Mouse (Mus musculus): ENCODE data around the gene Mgat5b.

Mgat5b gene

DNA sequence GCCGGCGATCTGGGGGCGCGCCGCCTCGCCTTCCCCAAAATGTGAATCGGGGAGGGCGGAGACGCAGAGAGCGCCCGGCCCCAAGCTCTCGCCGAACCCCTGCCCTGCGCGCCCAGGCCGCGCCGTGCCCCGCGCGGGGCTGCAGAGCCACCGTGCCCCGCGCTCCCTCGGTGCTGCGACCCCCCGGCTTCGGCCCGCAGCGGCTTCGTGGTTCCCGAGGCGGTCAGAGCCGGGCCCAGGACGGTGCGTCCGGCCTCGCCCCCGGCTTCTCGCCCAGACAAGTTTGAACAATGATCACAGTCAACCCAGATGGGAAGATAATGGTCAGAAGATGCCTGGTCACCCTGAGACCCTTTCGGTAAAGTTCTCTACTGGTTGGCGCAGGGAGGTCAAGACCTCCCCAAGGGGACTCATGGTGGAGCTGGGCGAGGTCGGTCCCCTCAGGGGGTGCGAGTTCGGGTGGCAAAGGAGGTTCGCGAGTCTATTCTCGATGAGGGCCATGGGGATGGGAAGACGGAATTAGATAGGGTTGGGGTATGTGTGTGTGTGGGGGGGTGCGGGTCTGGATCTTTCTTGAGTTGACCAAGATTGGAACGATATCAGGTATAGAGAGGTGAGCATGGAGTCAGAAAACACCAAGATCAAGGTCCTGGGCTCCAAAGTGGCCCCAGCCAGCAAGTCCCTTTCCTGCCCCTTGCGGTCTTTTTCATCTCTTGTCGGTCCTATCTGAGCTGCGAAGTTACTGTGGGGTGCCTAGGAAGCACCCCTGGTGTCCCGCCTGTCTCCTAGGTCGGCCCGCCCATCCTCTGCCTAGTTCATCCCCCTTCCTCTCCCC, 740 bp downstream of the Mgat5b start:
- peak; percentile 30 for DNase-seq (ENCODE audit: low spot score)

DNA sequence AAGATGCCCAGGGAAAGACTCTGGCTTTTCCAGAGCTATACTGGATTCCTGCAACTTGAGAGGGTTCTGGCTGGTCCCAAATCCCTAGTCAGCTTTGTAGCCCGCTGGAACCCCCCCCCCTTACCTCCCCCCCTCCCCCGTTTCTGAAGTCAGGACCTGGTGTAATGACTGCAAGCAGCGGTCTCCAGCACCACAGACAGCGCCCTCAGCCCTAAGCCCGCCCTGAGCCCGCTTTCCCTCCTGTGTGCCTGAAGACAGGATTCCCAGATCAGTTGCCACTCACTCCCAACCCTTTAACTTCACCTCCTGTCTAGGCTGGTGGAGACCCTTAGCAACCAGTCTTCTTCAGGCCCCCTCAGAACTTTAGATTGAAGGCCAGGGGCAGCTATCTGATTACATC, 2.1 kb downstream of the Mgat5b start:
- DNase-seq (ENCODE audit: low spot score) = peak; percentile 74

DNA sequence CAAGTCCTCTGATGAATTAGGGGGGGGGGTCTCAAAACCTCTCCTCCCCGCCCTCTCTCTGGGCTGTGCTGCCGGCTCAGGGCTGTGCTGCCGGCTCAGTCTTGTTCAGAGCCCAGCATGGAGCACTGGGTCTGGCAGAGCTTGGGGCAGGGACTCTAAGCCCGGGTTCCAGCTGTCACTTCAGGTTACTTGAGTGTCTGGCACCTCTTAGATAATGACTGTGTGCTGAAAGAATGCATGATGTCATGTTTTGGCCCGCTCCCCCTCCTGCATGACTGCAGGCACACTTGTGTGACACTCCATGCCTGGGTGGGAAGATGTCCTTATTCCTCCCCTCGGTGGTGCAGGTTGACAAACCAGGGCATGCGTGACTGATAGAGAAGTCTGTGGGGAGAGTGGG, 3.4 kb downstream of the Mgat5b start:
- no peak for DNase-seq (ENCODE audit: low spot score)

DNA sequence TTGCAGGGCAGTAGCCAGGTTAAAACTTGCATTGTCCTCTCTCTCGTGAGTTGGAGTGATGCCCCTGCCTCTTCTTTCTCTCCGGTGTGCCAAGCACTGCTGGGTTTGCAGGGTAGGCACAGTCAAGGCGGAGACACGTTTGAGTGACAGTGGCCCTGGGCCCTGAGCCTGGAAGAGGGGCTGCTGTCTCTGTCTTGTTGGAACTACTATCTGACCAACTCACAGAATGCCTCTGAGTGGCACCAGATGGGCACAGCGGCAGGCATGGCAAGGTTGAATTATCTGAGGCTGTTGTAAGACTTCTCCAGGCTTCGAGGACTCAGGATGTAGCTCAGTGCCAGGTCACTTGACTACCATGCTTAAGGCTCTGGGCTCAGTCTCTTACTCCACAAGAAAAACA, 9.4 kb downstream of the Mgat5b start:
- DNase-seq (ENCODE audit: low spot score) = no peak

DNA sequence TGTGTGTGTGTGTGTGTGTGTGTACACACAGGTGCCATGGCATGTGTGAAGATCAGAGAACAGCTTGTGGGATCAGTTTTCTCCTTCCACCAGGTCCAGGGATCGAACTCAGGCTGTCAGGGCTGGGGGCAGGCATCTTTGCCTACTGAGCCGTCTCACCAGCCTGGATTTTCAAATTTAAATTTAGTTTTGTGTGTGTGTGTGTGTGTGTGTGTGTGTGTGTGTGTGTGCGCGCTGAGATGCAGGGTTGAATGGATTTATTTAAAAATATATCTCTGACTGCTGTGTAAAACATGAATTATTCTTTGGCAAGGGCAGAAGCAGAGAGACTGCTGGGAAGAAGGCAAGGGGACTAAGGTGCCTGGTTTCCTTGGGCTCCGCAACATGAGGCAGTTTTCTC, 16.2 kb downstream of the Mgat5b start:
- DNase-seq (ENCODE audit: low spot score) = no peak

DNA sequence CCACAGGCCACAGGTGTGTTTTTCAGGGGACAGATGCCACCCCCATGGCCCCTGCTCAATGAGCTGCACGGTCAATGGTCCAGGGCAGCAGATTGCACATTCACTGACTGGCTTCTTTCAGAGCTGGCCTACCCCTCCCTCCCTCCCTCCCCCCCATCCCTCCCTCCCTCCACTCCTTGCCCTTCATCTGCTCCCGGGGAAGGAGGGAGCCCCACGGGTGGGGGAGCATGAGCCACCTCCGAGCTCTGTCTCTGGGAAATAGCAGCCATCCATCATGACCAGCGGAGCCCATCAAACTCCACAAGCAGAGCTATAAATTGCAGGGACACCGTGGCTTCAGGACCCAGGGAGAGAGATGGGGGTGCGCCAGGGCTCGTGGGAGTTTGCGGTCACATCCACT, 16.7 kb downstream of the Mgat5b start:
- DNase-seq (ENCODE audit: low spot score) = no peak

DNA sequence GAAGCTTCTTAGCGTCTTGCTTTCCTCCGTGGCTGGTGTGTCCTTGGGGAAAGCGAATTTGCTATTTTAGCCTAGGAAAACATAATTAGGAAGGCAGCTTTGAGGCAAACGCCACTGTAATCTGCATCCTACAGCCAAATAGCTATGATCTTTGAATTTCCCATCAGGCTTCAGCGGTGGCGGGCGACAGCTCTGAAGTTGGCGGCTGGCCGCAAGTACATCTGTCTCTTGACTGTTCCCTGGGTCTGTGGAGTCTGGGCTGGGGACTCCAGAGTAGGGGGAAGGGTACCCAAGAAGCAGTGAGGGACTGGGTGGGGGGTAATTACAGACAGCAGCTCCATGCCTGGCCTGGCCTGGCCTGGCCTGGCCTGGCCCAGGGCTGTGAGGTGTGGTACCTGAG, 17.3 kb downstream of the Mgat5b start:
- DNase-seq (ENCODE audit: low spot score) = no peak

DNA sequence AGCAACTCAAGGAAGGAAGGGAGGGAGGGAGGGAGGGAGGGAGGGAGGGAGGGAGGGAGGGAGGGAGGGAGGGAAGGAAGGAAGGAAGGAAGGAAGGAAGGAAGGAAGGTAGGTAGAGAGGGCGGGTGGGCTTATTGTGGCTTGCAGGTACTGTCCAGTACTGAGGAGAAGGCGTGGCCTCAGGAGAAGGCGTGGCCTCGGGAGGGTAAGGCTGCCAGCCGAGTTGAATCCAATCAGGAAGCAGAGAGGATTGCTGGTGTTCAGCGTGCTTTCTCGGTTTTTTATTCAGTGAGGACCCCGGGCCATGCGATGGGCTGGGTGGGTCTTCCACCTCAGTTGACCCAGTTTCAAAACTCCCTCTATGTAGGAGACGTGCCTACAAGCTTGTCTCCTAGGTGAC, 18.5 kb downstream of the Mgat5b start:
- DNase-seq (ENCODE audit: low spot score) = no peak

DNA sequence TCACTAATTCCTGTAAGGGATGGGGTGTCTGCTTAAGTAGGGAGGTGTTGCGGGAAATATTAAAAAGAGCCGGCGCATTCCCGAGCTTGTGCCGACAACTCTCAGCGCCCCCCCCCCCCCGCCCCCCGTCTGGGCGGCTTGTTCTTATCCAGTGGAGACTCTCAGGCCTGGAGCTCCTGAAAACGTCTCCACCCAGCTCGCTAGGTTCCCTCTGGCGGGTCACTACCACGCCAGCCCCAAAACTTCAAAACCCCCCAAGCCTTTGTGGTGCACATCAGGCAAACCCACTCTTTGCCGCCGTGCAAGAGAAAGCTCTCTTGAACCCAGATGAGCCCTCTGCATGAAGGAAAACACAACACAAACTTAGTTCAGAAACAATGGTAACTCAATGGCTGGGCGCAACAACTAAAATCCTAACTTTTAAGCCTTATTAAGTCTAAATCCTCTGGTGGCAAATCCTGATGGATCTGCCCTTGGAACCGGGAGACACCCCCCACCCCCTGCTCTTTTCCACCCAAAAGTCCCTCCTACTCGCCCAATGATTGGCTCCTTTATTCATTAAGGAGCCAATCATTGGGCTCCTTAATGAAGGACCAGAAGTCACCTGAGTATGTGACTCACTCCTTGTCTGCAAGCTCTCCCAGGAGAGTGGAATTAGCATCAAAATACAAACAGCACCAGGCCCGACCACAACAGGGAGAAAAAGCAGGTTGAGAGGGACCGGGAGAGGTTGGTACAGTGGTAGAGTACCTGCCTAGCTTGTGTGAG, 21.6 kb downstream of the Mgat5b start:
- peak; percentile 78 for DNase-seq (ENCODE audit: low spot score)

DNA sequence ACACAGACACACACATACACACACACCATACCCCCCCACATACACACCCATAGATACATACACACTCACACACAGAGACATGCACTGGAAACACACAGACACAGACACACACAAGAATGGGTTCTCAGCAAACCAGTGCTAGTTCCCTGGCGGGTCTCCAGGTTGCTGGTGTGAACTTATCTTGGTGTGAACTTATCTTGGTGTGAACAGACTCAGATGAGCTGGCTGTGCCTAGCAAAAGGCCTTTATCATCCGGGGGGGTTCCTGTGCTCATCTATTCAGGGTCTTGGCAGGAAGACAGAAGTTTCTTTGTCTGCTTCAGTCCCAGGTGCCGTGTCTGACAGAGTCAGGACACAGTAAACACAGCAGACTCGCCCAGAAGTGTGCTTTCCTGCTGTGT, 25.7 kb downstream of the Mgat5b start:
- no peak for DNase-seq (ENCODE audit: low spot score)

DNA sequence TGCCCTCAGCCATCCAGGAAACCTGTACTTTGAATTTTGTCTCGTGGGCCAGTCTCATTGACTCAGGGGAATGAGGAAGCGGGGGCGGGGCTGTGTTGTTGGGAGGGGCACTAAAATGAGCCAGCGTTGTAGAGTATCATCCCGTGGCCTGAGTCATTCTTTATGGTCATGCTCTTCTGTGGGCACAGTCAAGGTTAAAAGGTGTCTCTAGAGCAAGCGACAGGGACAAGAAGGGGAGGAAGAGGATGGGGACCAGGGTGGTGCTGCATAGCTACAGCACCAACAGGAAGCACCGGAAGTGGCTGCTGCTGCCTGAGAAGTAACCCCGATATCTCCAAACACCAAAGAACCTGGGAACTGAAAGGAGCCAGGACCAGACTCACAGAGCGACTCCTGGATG, 31.2 kb downstream of the Mgat5b start:
- no peak for DNase-seq (ENCODE audit: low spot score)

DNA sequence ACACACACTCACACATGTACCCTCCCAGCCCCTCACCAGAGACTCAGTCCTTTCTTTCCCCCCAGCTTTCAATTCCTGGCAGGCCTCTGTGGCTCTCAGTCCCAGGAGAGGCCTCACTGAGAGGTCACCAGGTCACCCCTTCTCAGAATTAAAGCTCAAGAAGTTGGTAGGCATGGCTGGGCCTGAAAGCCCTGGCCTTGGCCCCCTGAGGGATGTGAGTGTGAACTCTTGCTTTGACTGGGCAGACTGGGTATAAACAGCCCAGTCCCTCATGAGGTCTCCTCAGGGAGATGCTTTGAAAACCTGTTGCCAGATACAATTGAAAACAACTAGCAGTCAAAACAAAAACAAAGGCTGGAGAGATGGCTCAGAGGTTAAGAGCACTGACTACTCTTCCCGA, 32.8 kb downstream of the Mgat5b start:
- peak; percentile 48 for DNase-seq (ENCODE audit: low spot score)

DNA sequence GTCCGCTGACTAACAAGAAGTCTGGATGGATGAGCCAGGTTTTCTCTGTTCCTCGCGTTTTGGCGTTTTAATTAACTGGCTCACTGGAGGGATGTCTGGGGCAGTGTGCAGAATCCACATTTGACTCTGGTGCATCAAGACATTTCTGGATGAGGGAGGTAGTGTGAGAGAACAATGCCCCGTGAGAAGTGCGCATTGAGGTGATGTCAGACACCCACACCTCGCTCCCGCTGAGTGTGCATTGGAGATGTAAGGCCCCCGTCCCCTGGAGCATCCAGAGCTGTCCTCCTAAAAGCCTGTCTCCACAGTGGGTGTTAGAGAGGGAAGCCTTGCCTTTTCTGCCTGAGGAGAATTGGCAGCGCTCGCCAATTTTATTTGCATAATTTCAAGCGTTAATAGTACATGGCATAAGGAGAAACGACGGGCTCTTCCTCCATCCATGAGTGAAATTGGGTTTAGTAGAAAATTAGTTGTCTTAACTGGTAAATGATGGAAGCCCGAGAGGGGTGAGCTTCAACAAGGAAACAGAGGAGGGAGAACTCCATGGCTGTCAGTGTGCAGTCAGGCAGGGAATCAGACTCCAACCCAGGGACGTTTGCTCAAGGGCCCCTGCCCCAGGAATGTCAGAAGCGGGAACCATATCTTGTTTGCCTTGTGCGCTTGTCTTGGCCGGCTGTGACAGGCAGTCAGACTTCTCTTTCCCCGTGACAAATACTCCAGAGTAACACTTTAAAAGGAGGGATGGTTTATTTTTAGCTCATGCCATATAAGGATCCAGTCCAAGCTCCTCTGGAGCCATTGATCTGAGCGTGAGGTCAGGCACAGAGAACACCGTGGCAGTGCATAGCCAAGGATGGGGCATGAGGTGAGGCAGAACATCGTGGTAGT, 35.8 kb downstream of the Mgat5b start:
- no peak for DNase-seq (ENCODE audit: low spot score)

DNA sequence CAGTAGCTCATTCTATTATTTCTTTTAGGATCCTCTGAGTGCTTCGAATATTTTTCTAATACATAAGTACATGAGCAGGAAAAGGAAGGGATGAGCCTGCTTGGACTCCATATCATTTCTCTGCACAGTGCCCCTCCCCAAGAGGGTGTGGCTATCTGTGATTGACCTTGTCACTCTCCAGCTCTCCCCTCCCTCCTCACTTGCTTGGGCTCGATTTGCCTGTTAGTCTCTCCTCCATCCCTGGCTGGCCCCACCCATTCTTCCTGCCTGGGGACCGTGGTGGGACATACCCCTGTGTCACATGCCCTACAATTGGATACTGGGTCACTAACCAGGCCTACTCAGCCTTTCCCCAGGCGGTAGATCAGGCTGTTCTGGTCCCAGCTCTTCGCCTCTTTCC, 39.9 kb downstream of the Mgat5b start:
- no peak for DNase-seq (ENCODE audit: low spot score)

DNA sequence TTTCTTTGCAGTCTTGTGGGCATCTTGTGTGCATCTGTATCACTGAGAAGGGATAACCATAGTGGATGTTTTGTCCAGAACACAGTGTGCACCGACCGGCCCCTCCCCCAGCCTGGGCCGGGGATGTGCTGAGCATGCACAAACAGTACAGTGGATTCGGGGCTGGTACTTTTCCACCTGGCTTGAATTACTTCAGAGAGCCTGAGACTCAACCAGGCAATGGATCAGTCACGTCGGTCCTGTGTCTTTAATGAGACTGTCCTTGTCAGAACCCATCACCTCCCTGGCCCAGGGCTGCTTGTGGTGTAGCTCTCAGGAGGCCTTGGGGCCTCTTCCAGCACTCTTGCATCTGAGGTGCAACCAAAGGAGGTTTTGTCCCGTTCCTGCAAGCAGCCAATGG, 46.4 kb downstream of the Mgat5b start:
- no peak for DNase-seq (ENCODE audit: low spot score)

DNA sequence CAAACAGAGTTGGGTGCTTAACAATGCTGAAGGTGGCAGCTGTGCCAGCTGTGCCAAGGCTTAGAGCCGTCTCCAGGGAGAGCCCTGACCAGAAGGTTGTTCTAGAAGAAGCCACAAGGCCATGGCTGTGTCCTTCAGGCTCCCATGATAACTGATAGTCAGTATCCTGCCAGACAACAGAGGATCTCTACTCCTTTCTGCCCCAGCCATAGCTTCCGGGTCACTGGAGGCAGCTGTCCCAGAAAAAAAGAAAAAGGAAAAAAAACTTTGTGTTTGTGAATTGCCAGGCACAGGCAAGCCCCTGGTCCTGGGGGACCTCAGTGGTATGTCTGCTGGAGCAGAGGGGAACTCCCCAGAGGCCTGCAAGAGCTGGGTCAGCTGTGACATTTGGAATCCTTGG, 47.3 kb downstream of the Mgat5b start:
- DNase-seq (ENCODE audit: low spot score) = no peak

DNA sequence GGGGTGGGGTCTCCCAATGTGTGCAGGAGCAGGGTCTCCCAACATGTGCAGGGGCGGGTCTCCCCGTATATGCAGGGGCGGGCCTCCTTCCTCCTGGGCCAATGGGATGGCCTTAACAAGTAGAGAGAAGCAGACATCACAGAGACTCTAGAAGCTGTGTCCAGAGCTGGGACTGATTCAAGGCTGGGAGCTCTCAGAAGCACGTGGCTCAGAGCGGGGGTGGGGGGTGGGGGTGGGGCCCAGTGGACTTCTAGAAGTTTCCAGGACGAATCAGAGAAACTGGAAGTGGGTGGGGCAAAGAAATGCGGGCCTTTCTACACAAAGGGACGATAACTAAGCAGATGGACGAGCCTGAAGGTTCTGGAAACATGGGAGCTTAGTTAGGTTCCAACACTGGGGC, 49.9 kb downstream of the Mgat5b start:
- no peak for DNase-seq (ENCODE audit: low spot score)

DNA sequence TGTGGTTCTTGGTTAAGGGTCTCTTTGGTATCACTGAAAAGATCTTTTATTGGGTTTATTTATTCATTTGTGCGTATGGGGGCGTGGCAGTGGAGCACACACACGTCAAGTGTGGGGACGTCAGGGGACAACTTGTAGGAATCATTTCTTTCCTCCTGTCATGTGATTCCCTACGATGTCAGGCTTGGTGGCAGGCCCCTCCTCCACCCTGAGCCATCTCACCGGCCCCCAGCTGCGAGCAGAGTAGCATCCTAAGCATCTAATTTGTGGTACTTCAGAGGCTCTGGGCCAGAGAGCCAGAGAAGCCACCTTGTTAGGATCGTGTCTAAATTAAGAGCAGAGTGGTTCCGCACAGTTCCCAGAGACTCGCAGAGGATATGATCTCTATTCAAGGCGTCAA, 50.8 kb downstream of the Mgat5b start:
- no peak for DNase-seq (ENCODE audit: low spot score)

DNA sequence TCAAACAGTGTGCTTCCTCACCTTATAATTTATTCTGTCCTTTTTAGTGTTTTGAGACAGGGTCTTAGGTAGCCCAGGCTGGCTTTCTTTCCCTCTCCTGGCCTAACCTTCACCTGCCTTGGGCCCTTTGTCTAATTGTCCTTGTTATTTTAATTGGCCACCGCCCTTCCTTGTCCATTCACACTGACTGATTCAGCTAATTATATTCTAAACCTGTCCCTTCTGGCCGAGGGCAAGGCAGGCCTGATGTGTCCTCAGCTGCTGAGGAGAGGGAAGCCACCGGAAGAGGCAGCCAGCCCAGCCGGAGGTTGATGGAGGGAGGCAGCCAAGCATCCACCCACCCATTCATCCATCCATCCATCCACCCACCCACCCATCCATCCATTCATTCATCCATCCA, 52.2 kb downstream of the Mgat5b start:
- DNase-seq (ENCODE audit: low spot score) = no peak

DNA sequence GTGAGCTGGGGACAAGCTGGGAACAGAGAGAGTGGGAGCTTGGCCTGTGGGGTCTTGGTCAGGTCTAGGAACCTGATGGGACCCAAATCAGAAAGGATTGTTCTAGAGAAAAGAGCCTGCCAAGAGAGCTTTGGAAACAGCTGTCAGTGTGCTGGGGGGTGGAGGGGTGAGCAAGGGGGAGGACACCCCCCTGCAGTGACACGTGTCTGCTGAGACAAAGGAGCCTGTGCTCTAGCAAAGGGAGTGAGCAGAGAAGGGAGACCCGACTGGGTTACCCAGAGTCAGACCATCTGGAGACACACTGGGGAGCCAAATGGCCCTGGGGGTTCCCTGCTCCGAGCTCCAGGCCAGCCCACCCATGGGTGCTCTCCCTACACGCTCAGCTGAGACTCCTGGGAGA, 54.2 kb downstream of the Mgat5b start:
- DNase-seq (ENCODE audit: low spot score) = no peak

DNA sequence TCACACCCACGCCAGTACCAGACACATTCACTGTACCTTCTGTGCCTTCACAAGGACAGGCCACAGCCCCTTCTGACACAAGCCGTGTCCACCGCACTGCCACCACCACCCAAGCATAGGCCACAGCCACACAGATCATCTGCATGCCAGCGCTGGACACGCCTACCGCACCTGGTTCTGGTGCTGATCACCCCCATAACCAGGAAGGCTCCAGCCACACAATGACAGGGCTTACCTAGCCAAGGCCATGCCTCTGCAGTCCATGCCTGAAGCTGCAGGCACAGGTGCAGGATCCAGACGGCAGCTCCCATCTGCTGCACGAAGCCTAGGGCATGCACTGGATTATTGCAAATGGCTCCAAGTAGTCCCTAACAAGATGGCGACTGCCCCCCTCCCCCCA, 54.8 kb downstream of the Mgat5b start:
- DNase-seq (ENCODE audit: low spot score) = no peak

DNA sequence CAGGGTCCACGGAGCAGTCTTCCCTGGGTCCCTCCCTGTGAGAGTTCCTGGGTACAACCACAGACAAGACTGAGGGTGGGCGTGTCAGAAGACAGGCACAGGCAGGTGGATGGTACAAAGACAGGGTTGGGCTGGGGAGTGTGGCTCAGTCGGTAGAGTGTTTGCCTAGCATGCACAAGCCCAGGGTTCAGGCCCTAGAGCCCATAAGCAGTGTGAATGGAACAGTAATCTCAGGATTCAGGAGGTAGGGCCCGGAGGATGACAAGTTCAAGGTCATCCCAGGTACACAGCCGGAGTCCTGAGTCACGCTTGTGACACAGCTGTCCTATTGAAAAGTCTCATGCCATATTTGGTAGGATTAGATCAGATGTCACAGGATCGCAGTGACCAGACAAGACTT, 55.7 kb downstream of the Mgat5b start:
- no peak for DNase-seq (ENCODE audit: low spot score)

DNA sequence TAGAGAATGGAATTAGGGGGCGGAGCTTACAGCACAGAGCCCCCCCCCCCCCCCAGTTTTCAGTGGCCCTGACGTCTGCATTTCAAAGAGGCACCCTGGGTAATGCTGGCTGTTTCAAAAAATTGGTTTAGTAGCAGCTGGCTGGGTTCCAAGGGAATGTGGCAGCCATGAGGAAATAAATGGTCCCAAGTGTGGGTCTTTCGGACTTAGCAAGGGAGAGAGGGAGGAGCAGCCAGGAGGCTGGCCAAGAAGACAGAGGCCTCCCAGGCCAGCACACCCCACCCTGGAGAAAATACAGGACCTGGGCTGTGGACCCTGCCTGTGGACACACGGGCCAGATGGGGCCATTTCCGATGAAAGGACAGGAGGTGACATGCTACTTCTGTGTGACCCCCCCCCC, 61.6 kb downstream of the Mgat5b start:
- DNase-seq (ENCODE audit: low spot score) = no peak
